Mouse (Mus musculus): ENCODE data around the gene Cracr2a.

The Cracr2a gene

DNA sequence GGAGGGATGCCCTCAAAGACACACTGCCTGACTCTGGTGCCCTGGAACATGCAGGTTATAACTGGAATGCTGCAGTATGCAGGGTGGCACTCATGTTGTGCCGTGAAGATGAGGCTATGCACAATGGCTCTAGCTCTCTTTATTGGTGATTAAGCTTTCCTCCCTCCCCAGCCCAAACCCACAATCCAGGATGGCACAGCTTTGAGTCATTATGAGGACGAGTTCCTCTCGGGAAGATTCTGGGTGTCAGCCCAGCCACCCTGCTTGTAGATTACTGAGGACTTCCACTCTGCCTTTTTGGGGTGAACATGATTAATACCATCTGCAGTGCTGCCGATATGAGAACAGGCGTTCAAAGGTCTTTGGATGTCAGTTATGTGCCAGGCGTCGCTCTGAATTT, 132.5 kb downstream of the Cracr2a start:
- no peak for DNase-seq (ENCODE audit: low spot score)

DNA sequence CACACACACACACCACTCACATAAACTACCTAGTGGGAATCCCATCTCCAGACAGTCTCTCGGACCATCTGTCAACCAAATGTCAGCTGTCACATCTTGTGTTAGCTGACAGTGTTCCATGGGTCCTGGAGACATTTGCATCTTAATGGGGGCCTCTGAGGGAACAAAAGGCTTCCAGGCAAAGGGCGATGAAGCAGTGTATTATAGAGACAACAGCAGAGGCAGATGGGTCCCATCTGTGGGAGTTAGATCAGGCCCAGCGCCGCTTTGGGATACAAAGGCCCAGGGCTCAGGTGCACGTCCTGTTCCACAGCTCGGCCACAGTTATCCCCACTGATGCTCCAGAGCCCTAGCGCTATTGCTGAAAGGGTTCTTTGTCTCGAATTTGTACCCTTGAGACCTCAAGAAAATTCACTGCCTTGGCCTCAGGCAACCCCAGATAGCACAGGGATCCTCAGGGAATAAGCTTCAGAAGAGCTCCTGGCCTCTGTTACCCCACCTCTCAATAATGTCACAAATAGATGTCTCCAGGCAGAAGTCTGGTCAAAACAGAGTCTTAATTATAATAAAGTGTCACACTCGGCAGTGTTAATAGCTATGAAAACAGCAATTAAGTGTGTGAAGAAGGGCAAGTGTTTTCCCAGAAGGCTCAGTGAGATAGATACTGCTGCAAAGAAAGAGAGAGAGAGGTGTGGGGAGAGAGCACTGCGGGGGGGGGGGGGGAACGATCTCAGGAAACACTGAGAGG, 140.1 kb downstream of the Cracr2a start:
- no peak for DNase-seq (ENCODE audit: low spot score)

DNA sequence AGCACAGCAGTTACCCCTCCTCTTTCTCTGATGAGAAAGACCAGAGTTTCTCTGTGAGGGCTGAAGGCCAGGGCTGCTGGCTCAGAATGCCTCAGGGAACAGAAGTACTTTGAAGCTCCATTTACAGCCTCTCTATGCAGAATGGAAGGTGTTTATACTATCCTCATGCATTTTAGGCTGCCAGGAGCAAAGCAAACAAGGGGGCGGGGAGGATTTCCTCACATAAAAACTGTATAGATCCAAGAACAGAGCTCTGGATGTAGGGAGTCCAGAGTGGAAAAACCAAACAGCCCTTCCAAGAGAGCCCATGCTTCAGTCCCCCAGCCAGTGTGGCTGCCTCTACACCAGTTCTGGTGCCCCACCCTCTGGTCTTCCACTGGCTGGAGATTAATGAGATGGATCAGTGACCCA, 147.1 kb downstream of the Cracr2a start:
- no peak for DNase-seq (ENCODE audit: low spot score)

DNA sequence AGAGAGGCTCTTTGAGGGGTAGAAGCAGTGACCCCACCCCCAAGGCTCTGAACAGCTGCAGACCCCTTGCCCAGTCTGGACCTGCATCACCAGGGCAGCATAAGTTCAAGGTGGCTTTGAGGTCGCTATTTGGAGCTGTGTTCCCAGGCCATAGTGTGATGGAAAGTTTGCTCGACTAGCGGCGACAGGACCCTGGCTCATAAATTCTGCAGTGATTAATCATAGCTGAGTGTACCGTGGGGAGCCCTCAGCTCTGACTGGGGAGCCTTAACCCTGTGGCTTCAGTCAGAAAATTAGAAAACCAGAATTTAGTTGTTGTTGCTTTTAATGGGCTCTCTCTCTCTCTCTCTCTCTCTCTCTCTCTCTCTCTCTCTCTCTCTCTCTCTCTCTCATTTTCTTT, 153.8 kb downstream of the Cracr2a start:
- no peak for DNase-seq (ENCODE audit: low spot score)

DNA sequence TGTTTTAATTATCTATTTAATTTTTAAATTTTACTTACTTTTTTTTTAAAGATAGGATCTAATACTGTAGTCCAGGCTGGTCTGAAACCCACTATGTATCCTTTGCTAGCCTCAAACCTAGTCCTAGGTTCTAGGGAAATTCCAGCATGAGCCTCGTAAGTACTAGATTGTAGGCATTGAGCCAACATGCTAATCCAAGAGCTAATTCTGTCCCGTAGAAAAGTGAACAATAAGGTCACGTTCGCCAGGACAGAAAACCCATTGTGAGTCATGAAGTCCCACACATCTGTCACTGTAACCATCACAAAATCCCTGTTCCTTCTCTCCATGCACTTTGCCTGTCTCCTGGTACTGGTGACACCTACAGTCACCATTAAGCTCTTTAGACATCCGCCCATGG, 154.3 kb downstream of the Cracr2a start:
- DNase-seq (ENCODE audit: low spot score), result no peak

DNA sequence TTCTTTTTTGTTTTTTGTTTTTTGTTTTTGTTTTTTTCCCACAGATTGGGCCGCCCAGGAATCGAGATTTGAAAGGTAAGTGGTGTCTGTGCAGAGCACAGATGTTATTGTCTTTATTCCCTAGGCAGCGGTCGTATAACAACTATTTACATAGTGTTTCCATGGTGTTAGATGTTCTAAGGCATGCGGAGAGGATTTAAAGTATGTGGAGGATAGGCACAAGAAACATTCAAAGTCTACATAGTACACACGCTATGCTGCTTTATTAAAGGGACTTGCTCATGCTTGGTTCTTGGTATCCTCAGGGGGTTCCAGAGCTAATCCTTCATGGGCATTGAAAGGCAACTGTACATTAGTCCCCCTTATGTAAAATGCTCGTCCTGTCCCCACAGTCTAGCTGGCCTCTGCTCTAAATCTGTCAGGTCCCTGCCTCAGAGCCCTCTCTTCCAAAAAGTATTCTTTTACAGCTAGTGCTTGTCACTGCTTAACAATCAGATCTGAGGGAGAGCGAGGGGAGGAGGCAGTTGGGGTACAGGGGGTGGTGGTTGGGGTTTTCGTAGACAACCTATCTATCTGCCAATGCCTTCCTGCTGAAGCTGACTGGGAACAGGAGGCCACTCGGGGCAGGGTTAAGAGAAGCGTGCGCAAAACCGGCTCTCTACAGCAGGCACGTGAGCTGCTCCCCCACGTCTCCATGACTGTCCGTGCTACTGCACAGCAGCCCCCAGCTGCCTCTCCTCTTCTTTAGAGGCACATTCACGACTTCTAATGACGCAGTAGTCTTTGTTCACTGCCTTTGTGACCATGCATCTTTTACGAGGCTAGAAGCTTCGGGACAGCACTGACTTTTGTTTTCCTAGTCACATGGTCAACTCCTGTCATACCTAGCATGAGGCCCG, 156.3 kb downstream of the Cracr2a start:
- no peak for DNase-seq (ENCODE audit: low spot score)

DNA sequence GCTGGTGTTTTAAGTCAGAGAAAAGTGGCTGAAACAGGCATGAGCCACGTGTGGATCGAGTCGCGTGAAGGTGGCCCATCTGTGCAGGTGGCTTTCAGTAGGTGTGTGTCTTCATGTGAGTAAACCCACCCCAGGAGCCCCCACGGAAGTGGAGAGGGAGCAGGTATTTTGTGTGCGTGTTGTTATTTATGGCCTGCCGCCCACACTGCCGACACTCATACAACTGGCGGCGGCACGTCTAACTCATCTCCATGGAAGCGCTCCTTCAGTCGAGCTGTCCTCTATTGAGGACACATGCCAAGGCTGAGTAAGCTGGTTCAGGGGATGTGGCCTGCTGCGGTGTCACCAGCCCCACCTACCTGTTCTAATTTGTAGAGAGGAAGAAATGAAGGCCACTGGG, 158.7 kb downstream of the Cracr2a start:
- no peak for DNase-seq (ENCODE audit: low spot score)

DNA sequence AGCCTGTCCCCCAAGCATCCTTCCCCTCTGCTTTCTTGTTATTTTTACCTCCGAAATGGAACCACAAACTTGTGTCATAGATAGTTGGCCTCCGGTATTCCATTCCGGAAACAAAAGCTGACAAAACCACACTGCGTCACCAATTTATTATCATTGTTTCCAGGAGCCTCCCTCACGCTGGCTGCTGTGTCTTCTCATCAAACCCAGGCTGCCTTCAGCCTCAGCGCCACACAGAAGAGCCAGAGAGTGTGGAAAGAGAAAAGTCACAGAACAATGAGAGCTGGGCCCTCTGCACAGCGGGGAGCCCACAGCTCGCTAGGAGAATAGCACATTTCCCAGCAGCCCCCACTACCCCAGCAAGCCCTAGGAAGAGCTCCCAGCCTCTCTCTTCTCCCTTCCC, 162.0 kb downstream of the Cracr2a start:
- no peak for DNase-seq (ENCODE audit: low spot score)

Measured in testis, postnatal 10 days (tissue).